Mouse (Mus musculus): ENCODE measurements around the gene Zfp518a. TPM values are rescaled to one million over a fixed set of nuclear protein-coding genes. Genes with fewer than 3 reads are reported as not detected.
A peak's percentile ranks its signal among the peaks of the same experiment; 100 is the strongest.

The Zfp518a gene
- total RNA-seq (2015) (21.4 and 30.3 TPM in 2 replicates), total RNA-seq (2017) (24.7 and 31.4 TPM in 2 replicates)

- ATAC-seq (ENCODE audit: poor library complexity, severe bottlenecking) = peak; percentile 98
Observed at GRCm38 (mm10) chr19:40894519-40895392, at the start of gene Zfp518a. Gene Zfp518a (plus strand): TSS chr19:40894705.

- no peak for ATAC-seq (ENCODE audit: poor library complexity, severe bottlenecking)
Observed at GRCm38 (mm10) chr19:40844731-40845130, 49.8 kb upstream of the Zfp518a start.

- ATAC-seq (ENCODE audit: poor library complexity, severe bottlenecking) = no peak
Observed at GRCm38 (mm10) chr19:40849391-40849790, 45.1 kb upstream of the Zfp518a start.

- no peak for ATAC-seq (ENCODE audit: poor library complexity, severe bottlenecking)
Observed at GRCm38 (mm10) chr19:40859555-40859954, 35.0 kb upstream of the Zfp518a start.

- no peak for ATAC-seq (ENCODE audit: poor library complexity, severe bottlenecking)
Observed at GRCm38 (mm10) chr19:40868284-40868683, 26.2 kb upstream of the Zfp518a start.

GRCm38 (mm10) chr19:40869425-40870105 lies 24.9 kb upstream of the Zfp518a start:
- ATAC-seq (ENCODE audit: poor library complexity, severe bottlenecking) = no peak

GRCm38 (mm10) chr19:40872955-40873665 lies 21.4 kb upstream of the Zfp518a start:
- ATAC-seq (ENCODE audit: poor library complexity, severe bottlenecking) = peak; percentile 100

- no peak for ATAC-seq (ENCODE audit: poor library complexity, severe bottlenecking)
Observed at GRCm38 (mm10) chr19:40881700-40882099, 12.8 kb upstream of the Zfp518a start.

- ATAC-seq (ENCODE audit: poor library complexity, severe bottlenecking) = peak; percentile 98
Observed at GRCm38 (mm10) chr19:40888887-40889286, 5.6 kb upstream of the Zfp518a start.

GRCm38 (mm10) chr19:40894071-40894506 lies 416 bp upstream of the Zfp518a start:
- no peak; the same call in 1 of the 2 replicates for ATAC-seq (ENCODE audit: poor library complexity, severe bottlenecking)

GRCm38 (mm10) chr19:40895393-40895703 lies 843 bp downstream of the Zfp518a start:
- no peak for ATAC-seq (ENCODE audit: poor library complexity, severe bottlenecking)

GRCm38 (mm10) chr19:40931581-40932369 lies 37.3 kb downstream of the Zfp518a start:
- ATAC-seq (ENCODE audit: poor library complexity, severe bottlenecking) = no peak

GRCm38 (mm10) chr19:40935376-40935775 lies 40.9 kb downstream of the Zfp518a start:
- no peak for ATAC-seq (ENCODE audit: poor library complexity, severe bottlenecking)

- ATAC-seq (ENCODE audit: poor library complexity, severe bottlenecking) = peak; percentile 52; the same call in 1 of the 2 replicates
Observed at GRCm38 (mm10) chr19:40936038-40936437, 41.5 kb downstream of the Zfp518a start.

- ATAC-seq (ENCODE audit: poor library complexity, severe bottlenecking) = no peak
Observed at GRCm38 (mm10) chr19:40943552-40943951, 49.0 kb downstream of the Zfp518a start.

GRCm38 (mm10) chr19:40946937-40947577 lies 52.6 kb downstream of the Zfp518a start:
- ATAC-seq (ENCODE audit: poor library complexity, severe bottlenecking) = no peak

- no peak for ATAC-seq (ENCODE audit: poor library complexity, severe bottlenecking)
Observed at GRCm38 (mm10) chr19:40958981-40959380, 64.5 kb downstream of the Zfp518a start.

GRCm38 (mm10) chr19:40962988-40963387 lies 68.5 kb downstream of the Zfp518a start:
- peak; percentile 87 for ATAC-seq (ENCODE audit: poor library complexity, severe bottlenecking)

- ATAC-seq (ENCODE audit: poor library complexity, severe bottlenecking) = no peak
Observed at GRCm38 (mm10) chr19:40964367-40964891, 69.9 kb downstream of the Zfp518a start.
